Mouse (Mus musculus): Measurements from ENCODE around the gene Hes5. TPM values are rescaled to one million over a fixed set of nuclear protein-coding genes. Genes with fewer than 3 reads are reported as not detected.
A peak's percentile ranks its signal among the peaks of the same experiment; 100 is the strongest.

Gene Hes5
- polyA plus RNA-seq, 1 experiment = not detected

GRCm38 (mm10) chr4:154948940-154949588 is 11.7 kb upstream of the Hes5 start:
- 39% methylated on average over 6 of the region's 6 CpGs for WGBS
- H3K4me1 ChIP-seq (ENCODE audit: control insufficient read depth, insufficient read depth, low read length) = peaks cover 19% of the 10 kb centered on the region
- H3K27ac ChIP-seq (ENCODE audit: insufficient read depth, low read depth, low read length) = no peak overlapping the region
- no peak overlapping the region for H3K4me3 ChIP-seq (ENCODE audit: insufficient read depth, low read depth, low read length)
- TF ChIP-seq POLR2A (IDR thresholded peaks at IDR 0.05; ENCODE audit: insufficient read depth, low read depth, low read length) = no peak
- TF ChIP-seq CTCF (IDR thresholded peaks at IDR 0.05; ENCODE audit: insufficient read depth, low read depth, low read length) = no peak

GRCm38 (mm10) chr4:154949589-154949982 is 11.1 kb upstream of the Hes5 start:
- TF ChIP-seq CTCF (IDR thresholded peaks at IDR 0.05; ENCODE audit: insufficient read depth, low read depth, low read length) (no peak), POLR2A (IDR thresholded peaks at IDR 0.05; ENCODE audit: insufficient read depth, low read depth, low read length) (no peak)
- no peak overlapping the region for H3K4me3 ChIP-seq (ENCODE audit: insufficient read depth, low read depth, low read length)
- 4% methylated on average over 16 of the region's 16 CpGs for WGBS
- peaks cover 19% of the 10 kb centered on the region for H3K4me1 ChIP-seq (ENCODE audit: control insufficient read depth, insufficient read depth, low read length)
- H3K27ac ChIP-seq (ENCODE audit: insufficient read depth, low read depth, low read length) = no peak overlapping the region

- H3K4me3 ChIP-seq (ENCODE audit: insufficient read depth, low read depth, low read length) = no peak overlapping the region
- H3K27ac ChIP-seq (ENCODE audit: insufficient read depth, low read depth, low read length) = no peak overlapping the region
- TF ChIP-seq POLR2A (IDR thresholded peaks at IDR 0.05; ENCODE audit: insufficient read depth, low read depth, low read length) (no peak), CTCF (IDR thresholded peaks at IDR 0.05; ENCODE audit: insufficient read depth, low read depth, low read length) (no peak)
- H3K4me1 ChIP-seq (ENCODE audit: control insufficient read depth, insufficient read depth, low read length) = peaks cover 8% of the 10 kb centered on the region; the same call in 1 of the 2 replicates
- WGBS = 5% methylated on average over 26 of the region's 26 CpGs
These were observed 8.1 kb upstream of the Hes5 start for GRCm38 (mm10) chr4:154952461-154953241.

- peaks cover 35% of the 10 kb centered on the region for H3K4me1 ChIP-seq (ENCODE audit: control insufficient read depth, insufficient read depth, low read length)
- TF ChIP-seq CTCF (IDR thresholded peaks at IDR 0.05; ENCODE audit: insufficient read depth, low read depth, low read length) (no peak), POLR2A (IDR thresholded peaks at IDR 0.05; ENCODE audit: insufficient read depth, low read depth, low read length) (no peak)
- no peak overlapping the region for H3K4me3 ChIP-seq (ENCODE audit: insufficient read depth, low read depth, low read length)
- H3K27ac ChIP-seq (ENCODE audit: insufficient read depth, low read depth, low read length) = no peak overlapping the region
- WGBS = 85% methylated on average over 9 of the region's 9 CpGs
These were observed 4.1 kb upstream of the Hes5 start for GRCm38 (mm10) chr4:154956604-154957003.

GRCm38 (mm10) chr4:154957289-154957993 is 3.3 kb upstream of the Hes5 start:
- peaks cover 43% of the 10 kb centered on the region for H3K4me1 ChIP-seq (ENCODE audit: control insufficient read depth, insufficient read depth, low read length)
- WGBS = 75% methylated on average over 13 of the region's 13 CpGs
- no peak overlapping the region for H3K4me3 ChIP-seq (ENCODE audit: insufficient read depth, low read depth, low read length)
- no peak for TF ChIP-seq CTCF (IDR thresholded peaks at IDR 0.05; ENCODE audit: insufficient read depth, low read depth, low read length)
- no peak for TF ChIP-seq POLR2A (IDR thresholded peaks at IDR 0.05; ENCODE audit: insufficient read depth, low read depth, low read length)
- no peak overlapping the region for H3K27ac ChIP-seq (ENCODE audit: insufficient read depth, low read depth, low read length)

- Histone ChIP-seq H3K4me3 (ENCODE audit: insufficient read depth, low read depth, low read length) (no peak overlapping the region), H3K27ac (ENCODE audit: insufficient read depth, low read depth, low read length) (no peak overlapping the region), H3K4me1 (ENCODE audit: control insufficient read depth, insufficient read depth, low read length) (peaks cover 42% of the 10 kb centered on the region)
- TF ChIP-seq POLR2A (IDR thresholded peaks at IDR 0.05; ENCODE audit: insufficient read depth, low read depth, low read length) = no peak
- no peak for TF ChIP-seq CTCF (IDR thresholded peaks at IDR 0.05; ENCODE audit: insufficient read depth, low read depth, low read length)
- WGBS = 6% methylated on average over 15 of the region's 15 CpGs
These were observed 2.6 kb upstream of the Hes5 start for GRCm38 (mm10) chr4:154958171-154958570.

GRCm38 (mm10) chr4:154958621-154959020 is 2.1 kb upstream of the Hes5 start:
- Histone ChIP-seq H3K27ac (ENCODE audit: insufficient read depth, low read depth, low read length) (no peak overlapping the region), H3K4me3 (ENCODE audit: insufficient read depth, low read depth, low read length) (no peak overlapping the region), H3K4me1 (ENCODE audit: control insufficient read depth, insufficient read depth, low read length) (peaks cover 44% of the 10 kb centered on the region)
- TF ChIP-seq POLR2A (IDR thresholded peaks at IDR 0.05; ENCODE audit: insufficient read depth, low read depth, low read length) (no peak), CTCF (IDR thresholded peaks at IDR 0.05; ENCODE audit: insufficient read depth, low read depth, low read length) (no peak)
- 39% methylated on average over 8 of the region's 8 CpGs for WGBS

- no peak overlapping the region for H3K27ac ChIP-seq (ENCODE audit: insufficient read depth, low read depth, low read length)
- 28% methylated on average over 20 of the region's 20 CpGs for WGBS
- TF ChIP-seq CTCF (IDR thresholded peaks at IDR 0.05; ENCODE audit: insufficient read depth, low read depth, low read length) (no peak), POLR2A (IDR thresholded peaks at IDR 0.05; ENCODE audit: insufficient read depth, low read depth, low read length) (no peak)
- peaks cover 44% of the 10 kb centered on the region for H3K4me1 ChIP-seq (ENCODE audit: control insufficient read depth, insufficient read depth, low read length)
- peak overlapping the region; percentile 69 for H3K4me3 ChIP-seq (ENCODE audit: insufficient read depth, low read depth, low read length)
These were observed 568 bp upstream of the Hes5 start for GRCm38 (mm10) chr4:154960021-154960689.

All from olfactory bulb, adult 2 months (tissue).